16 mouse cellular contexts compared by ENCODE assay signal in genomic region chr1:169031849-169032542, GRCm38 (mm10).
"Had no signal": no experiment of that assay in that cellular context is flagged by ENCODE, and none has a peak within 500 bp of the region (broad histone marks: within the 10 kb centered on the region; RNA-seq: fewer than 3 reads in every experiment).

No protein-coding gene starts in this region.

- H3K27ac ChIP-seq: liver, embryonic 13.5 days; lung, embryonic 15.5 days; macrophage; midbrain, embryonic 13.5 days; neural tube, embryonic 15.5 days had no signal

- H3K27me3 ChIP-seq: liver, embryonic 13.5 days; lung, embryonic 15.5 days; midbrain, embryonic 13.5 days; neural tube, embryonic 15.5 days had no signal

- H3K4me3 ChIP-seq: liver, embryonic 13.5 days; lung, embryonic 15.5 days; midbrain, embryonic 13.5 days; myocyte; neural tube, embryonic 15.5 days had no signal

- DNase-seq: kidney, adult 9 months; left cerebral cortex, postnatal 4 days; liver; liver, embryonic 13.5 days; liver, postnatal 0 days; lung, postnatal 14 days; right cerebral cortex, adult 18-20 months; right cerebral cortex, postnatal 25 days; thymus, adult 18-20 months; thymus, postnatal 14 days had no signal

- H3K4me2 ChIP-seq: liver, embryonic 13.5 days; lung, embryonic 15.5 days; midbrain, embryonic 13.5 days; neural tube, embryonic 15.5 days had no signal

- H3K9ac ChIP-seq: liver, embryonic 13.5 days; liver, postnatal 0 days; lung, embryonic 15.5 days; midbrain, embryonic 13.5 days; neural tube, embryonic 15.5 days had no signal

- H3K4me1 ChIP-seq: liver, embryonic 13.5 days; lung, embryonic 15.5 days; midbrain, embryonic 13.5 days; neural tube, embryonic 15.5 days had no signal

- H3K9me3 ChIP-seq: liver, embryonic 13.5 days; lung, embryonic 15.5 days; midbrain, embryonic 13.5 days; neural tube, embryonic 15.5 days had no signal

- H3K36me3 ChIP-seq: liver, embryonic 13.5 days; lung, embryonic 15.5 days; midbrain, embryonic 13.5 days; neural tube, embryonic 15.5 days had no signal

- ATAC-seq: intestine, embryonic 16.5 days; liver, postnatal 0 days; midbrain, embryonic 13.5 days had no signal
